22 mouse cellular contexts compared by ENCODE assay signal in genomic region chr10:5445313-5445712, GRCm38 (mm10).
DNase-seq lines count a peak whose midpoint lies in the region; ATAC-seq lines count a peak whose summit lies in the region.
"Had no signal": no experiment of that assay in that cellular context is flagged by ENCODE, and none has a peak within 500 bp of the region (broad histone marks: within the 10 kb centered on the region; RNA-seq: fewer than 3 reads in every experiment).

No protein-coding gene starts in this region.

- H3K4me1 ChIP-seq in hindbrain, embryonic 13.5 days (replicated peaks): no peaks in the 10 kb centered on the region

- no peak overlapping the region for H3K4me3 ChIP-seq in hindbrain, embryonic 13.5 days

- H3K27ac ChIP-seq in hindbrain, embryonic 13.5 days: no peak overlapping the region

- ATAC-seq in frontal cortex, adult (ENCODE audit: low TSS enrichment): peak; percentile 69
- ATAC-seq in hindbrain, embryonic 13.5 days (ENCODE audit: low FRiP score): no peak
- ATAC-seq: activated CD4-positive, CD25-positive, alpha-beta regulatory T cell, adult 4 months; CD4-positive, CD25-positive, alpha-beta regulatory T cell, adult 4 months; Patski had no signal

- H3K9me3 ChIP-seq in hindbrain, embryonic 13.5 days: no peaks in the 10 kb centered on the region
- H3K9me3 ChIP-seq: G1E had no signal

- DNase-seq in frontal cortex, postnatal 14 days (ENCODE audit: low spot score in 2 of 2): no peak
- DNase-seq in brain, adult 2 months (ENCODE audit: low read depth, low spot score): peak; percentile 45
- DNase-seq in telencephalon, adult 2 months (ENCODE audit: low read depth, low spot score): peak; percentile 50
- DNase-seq in urinary bladder, postnatal 25 days (ENCODE audit: low spot score): no peak
- DNase-seq: adrenal gland, adult 2 months; adrenal gland, adult 8-10 months; adrenal gland, postnatal 10 days; adrenal gland, postnatal 14 days; adrenal gland, postnatal 25 days; adrenal gland, postnatal 36 days; B cell, adult 2 months; cerebellum, adult 11 months; cerebellum, adult 11-12 months; cerebellum, adult 18-20 months; cerebellum, adult 2 months had no signal

- no peak overlapping the region for H3K9ac ChIP-seq in hindbrain, embryonic 13.5 days

- no peaks in the 10 kb centered on the region for H3K27me3 ChIP-seq in hindbrain, embryonic 13.5 days
- H3K27me3 ChIP-seq: CH12.LX had no signal

- WGBS in hindbrain, embryonic 13.5 days: 97% methylated on average over 3 of the region's 3 CpGs

- no peak overlapping the region for H3K4me2 ChIP-seq in hindbrain, embryonic 13.5 days

- H3K36me3 ChIP-seq in hindbrain, embryonic 13.5 days: no peaks in the 10 kb centered on the region
- H3K36me3 ChIP-seq: G1E had no signal

Comparison
In these comparisons a context has a peak if more than half of its experiments do, and no peak if none do; other contexts are left out.
1. DNase-seq: peak in brain, adult 2 months (single experiment) and telencephalon, adult 2 months (single experiment); none in frontal cortex, postnatal 14 days (0 of 2) and urinary bladder, postnatal 25 days (single experiment).